Mouse (Mus musculus) myocyte (in vitro differentiated cells): ENCODE data around the gene Garnl3.

Experiments
- MAX ChIP-seq: IDR thresholded peaks from one replicate; pipeline ENCODE4 v1.6.1; 2011; ENCODE audit warnings: low read depth, mild to moderate bottlenecking, control low read depth
- POLR2A ChIP-seq: IDR thresholded peaks from one replicate; pipeline ENCODE4 v1.6.1; 2011; ENCODE audit warnings: low read depth, mild to moderate bottlenecking, control low read depth, moderate library complexity; ENCODE audit not compliant: insufficient read length

DNA sequence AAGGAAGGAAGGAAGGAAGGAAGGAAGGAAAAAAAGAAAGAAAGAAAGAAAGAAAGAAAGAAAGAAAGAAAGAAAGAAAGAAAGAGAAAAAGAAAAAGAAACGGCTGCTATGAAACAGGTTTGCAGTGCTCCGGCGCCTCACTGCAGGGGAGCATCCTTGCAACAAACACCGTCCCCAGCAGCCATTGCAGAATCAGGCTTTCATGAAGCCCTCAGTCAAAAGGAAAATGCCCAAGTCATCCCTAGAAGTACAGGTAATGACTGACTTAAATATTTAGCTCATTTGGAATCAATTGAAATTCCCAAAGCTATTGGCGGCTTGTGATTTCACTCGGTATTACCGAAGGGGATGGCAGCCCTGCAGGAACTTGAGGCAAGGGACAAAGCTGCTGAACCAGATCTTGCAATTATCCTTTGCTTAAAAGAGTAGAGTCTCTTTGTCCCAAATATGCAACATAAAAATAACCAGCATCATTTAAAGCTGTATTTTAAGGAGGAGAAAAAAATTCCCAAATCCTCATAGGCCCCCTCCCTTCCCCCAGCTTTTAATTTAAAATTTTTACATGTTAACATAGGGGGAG lies 45.3 kb downstream of the Garnl3 start:
- TF ChIP-seq MAX (no peak), POLR2A (no peak)
